Mouse (Mus musculus) bone marrow, adult 2 months (tissue): Measurements from ENCODE around the gene Shisa4.

Experiments
- CTCF ChIP-seq: fragments of 200-500 bp; IDR thresholded peaks from 2 replicates; pipeline ENCODE4 v1.5.1; 2011; ENCODE audit warnings: low read length, control low read depth; ENCODE audit not compliant: control insufficient read depth, insufficient read depth
- POLR2A ChIP-seq: fragments of 200-500 bp; IDR thresholded peaks from 2 replicates; pipeline ENCODE4 v1.6.1; 2011; ENCODE audit warnings: low read depth, mild to moderate bottlenecking, control low read depth, low read length, borderline replicate concordance; ENCODE audit not compliant: control insufficient read depth

GRCm38 (mm10) chr1:135405356-135405755, 30.3 kb upstream of the Shisa4 start:
- TF ChIP-seq POLR2A (no peak), CTCF (no peak)
